Mouse (Mus musculus) CD8-positive naive resting alpha-beta T cell, adult 2 months (primary cell): Measurements from ENCODE around the gene Nup155.
A peak's percentile ranks its signal among the peaks of the same experiment; 100 is the strongest.
"Not testable (repeated sequence)": the region's sequence is repeated elsewhere in the genome, so short reads cannot be mapped to it uniquely, and the experiment has no call there.

Experiments used
- DNase-seq, 2 experiments: peaks; one replicate each; pipeline ENCODE4 v3.0.0; 2022; ENCODE audit warnings: low read depth in 2 of 2, low spot score in 2 of 2

Gene Nup155

DNA sequence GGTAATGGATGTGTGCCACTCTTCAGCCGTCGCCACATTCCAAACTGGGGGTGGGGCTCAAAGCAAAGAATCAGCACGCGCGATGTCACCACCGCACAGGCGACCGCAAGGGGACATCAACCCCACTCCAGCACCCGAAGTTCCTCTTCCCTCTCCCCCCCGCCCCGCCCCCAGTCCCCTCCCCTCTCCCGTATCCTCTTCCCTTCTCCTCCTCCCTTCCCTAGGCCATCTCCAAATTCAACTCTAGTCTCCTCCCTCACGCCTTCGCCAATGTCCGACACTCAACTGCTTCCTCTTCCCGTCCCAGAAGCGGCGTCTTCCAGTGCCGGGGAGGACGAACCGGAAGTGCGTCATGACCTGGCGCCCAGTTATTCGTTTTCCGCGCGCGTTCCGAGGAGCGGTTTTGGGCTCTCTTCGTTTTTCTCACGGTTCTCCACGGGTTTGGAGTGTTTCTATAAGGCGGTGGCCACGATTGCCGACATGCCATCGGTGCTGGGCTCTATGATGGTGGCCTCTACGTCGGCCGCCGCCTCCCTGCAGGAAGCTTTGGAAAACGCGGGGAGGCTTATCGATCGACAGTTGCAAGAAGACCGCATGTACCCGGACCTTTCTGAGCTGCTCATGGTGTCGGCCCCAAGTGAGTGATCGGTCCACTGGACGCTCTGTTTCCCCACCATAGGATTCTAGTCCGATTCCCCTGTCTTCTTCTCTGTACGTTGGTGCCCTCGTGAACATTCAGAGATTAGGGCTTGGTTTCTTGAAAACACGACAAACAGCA lies at the start of gene Nup155:
Nup155 (plus strand) TSS at position 308 of the 778 bp plus-strand sequence.
- peak; percentile 81 to 83 for DNase-seq

DNA sequence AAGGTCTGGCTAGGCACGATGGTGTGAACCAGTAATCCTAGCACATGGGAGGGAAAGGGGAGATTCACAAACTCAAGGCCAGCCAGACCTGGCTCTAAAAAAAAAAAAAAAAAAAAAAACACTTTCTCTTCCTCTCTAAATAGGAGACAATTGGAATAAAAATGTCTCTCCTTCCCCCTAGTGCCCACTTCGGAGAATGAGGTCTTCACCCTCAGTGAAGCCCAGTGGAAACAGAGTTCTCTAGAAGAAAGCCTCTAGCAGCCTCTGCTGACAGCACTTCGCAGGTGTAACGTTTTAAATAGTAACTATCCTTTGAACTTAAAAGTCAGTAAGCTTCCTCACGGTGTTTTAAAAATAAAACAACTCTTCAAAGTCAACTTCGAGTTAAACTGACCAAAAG lies 43.9 kb upstream of the Nup155 start:
- no peak for DNase-seq

DNA sequence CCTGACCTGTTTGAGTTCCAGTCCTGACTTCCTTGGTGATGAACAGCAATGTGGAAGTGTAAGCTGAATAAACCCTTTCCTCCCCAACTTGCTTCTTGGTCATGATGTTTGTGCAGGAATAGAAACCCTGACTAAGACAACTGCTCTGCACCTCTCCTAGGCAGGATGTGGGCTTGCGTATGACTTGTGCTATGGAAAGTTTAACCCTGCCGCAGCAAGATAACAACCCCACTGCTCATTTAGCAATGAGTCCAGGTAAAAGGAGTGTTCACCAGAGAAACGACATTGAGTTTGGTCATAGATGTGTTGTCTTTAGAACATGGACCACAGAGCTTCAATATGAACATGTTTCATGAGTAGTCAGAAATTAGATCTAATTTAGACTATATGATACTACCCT lies 35.9 kb upstream of the Nup155 start:
- DNase-seq = not testable (repeated sequence)

DNA sequence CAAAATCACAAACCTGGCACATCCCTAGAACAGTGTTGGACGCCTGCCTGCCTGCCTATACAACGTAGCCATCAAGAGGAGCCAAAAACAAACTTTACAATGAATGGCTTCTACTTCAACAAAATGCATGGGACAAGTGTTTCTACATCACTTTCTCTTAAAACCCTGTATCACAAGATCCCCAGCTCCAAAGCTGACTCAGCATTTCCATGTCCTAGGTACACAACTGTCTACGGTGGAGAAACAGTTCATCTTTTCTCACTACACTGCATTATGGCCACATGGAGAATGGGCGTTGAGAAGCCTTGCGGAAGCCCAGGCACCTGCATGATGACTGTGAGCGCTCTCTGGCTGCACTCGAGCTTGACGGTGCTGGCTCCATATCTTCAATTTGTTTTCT lies 26.9 kb upstream of the Nup155 start:
- DNase-seq = no peak

DNA sequence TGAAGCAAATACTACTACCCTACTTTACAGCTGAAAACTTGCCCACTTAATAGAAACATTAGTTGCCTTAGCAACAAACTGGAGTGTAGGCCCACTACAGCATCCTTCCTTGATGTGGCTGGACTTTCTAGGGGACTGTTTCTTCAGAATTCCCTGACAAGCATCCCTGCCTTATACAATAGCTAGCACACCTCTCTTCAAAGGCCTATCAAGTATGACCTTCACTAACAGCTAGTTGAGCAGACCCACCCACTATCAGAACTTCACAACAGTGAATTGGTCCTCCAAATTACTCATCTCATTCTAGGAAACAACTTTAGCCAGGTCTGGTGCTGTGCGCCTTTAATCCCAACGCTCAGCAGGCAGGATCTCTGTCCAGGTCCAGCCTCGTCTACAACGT lies 21.8 kb upstream of the Nup155 start:
- DNase-seq = no peak

DNA sequence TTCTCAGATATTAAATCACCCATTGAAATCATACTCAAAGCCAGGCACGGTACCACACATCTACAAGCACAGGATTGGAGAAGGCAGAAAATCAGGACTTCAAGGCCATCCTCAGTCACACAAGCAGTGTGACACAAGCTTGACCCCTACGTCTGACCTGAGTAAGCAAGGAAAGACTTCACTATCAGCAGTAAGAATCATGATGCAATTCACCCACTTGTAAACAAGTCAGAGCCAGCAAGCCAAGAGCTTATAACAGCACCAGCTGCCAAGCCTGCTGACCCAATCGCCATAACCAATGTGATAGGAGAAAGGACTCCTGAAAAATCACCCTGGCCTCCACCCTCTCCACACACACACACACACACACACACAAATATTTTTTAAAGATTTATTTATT lies 20.4 kb upstream of the Nup155 start:
- no peak for DNase-seq

DNA sequence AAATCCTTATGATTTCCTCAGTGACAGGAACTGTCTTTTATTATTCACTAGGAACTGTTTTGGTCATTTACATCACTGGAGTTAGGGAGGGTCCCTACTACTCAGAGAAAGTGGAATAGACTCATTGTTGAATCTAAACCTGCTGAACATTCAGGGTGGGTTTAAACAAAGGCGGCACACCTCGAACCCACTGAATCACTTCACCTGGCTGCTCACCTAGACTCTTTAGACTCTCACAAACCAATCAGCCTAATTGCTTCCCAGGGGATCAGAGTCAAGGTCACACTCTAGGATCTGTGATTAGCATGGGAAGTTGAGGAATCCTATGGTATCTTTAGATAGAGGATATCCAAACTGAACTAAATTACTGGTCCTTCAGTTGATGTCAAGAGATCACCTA lies 18.4 kb upstream of the Nup155 start:
- no peak for DNase-seq

DNA sequence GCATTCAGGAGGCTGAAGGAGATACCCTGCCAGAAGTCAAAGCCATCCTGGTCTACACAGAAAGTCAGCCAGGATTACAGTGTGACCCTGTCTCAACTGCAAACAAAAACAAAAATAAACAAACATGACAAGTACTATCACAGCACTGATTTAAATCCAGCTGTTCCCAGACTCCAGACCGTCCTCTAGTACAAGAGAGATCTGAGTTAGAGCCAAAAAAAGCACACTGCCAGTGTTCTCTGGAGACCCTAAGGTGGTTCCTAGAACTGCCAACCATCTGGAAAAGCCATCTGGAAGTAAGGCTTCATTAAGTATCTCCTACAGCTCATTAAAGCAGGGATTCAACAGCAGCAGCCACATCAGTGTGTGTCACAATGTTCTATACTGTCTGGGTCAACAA lies 16.4 kb upstream of the Nup155 start:
- not testable (repeated sequence) for DNase-seq

DNA sequence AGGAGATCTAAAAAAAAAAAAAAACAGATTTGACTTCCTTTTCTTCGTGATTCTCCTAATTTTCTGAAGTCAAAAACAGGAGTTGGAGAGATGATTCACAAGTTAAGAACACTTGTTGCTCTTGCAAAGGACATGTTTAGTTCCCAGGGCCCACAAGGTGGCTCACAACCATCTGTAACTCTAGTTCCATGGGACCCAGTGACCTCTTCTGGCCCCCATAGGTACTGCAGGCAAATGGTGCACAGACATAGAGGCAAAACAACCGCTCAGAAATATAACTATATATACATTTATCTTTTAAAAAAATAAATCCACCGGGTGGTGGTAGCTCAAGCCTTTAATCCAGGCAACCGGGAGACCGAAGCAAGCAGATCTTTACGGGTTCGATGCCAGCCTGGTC lies 11.2 kb upstream of the Nup155 start:
- peak; percentile 72 to 77 for DNase-seq

DNA sequence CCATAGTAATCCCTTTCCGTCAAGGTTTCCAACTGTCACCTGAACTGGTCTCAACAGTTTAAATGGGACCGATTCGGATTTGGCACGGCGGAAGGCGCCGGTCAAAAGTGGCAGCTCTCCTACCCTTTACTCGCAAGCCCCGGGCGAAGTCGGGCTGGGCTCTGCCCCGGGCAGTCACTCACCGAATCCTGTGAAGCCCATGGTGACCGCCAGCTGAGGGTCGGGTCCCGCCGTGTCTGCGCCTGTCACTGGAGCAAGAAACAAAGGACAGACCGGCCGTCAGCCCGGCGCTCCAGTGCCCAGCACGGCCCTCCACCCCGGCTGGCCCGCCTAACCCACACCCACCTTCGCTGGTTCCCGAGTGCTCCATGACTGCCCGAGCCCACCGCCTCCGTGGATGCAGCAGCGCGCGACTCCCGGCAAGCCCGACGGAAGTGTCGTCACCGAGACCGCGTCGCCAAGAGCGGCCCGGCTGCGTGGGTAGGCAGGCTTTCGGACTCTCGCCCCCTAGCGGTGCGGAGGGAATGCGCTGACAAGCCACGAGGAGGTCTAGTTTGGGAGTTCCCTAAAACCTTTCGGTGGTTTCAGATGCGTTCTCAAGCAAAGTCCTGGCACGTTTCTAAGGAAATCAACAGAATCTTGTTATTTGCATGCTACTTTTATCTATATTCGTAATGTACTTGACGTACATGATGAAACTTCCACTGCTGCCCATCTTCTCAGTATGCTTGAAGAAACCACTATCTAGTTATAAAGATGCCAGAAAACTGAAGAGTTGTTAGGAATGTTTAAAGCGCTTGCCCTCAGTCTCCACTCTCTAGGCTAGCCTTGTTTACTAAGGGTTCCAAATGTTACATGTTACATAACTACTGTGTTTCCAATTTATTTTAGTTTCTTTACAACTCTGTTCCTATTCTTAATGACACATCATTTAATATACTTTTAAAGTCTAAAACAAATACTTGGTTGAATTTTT lies 10.0 kb upstream of the Nup155 start, which contains the start of gene Wdr70:
Wdr70 (minus strand) TSS at position 436 of the 976 bp plus-strand sequence.
- DNase-seq = peak; percentile 97 to 98

DNA sequence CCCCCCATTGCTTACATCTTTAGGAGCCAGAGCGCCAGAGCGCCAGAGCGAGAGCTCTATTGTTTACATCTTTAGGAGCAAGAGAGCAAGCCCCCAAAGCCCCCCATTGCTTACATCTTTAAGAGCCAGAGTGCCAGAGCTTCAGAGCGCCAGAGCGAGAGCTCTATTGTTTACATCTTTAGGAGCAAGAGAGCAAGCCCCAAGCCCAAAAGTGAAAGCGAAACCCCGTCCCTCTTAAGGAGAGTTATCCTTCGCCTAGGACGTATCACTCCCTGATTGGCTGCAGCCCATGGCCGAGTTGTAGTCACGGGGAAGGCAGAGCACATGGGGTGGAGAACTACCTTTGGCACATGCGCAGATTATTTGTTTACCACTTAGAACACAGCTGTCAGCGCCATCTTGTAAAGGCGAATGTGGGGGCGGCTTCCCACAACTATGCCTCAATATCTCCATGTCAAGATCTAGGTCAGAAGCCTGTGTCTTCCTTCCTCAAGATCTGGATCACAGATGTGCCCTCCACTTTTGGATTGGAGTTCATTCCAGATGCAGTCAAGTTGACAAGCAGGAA lies 7.0 kb upstream of the Nup155 start:
- DNase-seq = not testable (repeated sequence)

DNA sequence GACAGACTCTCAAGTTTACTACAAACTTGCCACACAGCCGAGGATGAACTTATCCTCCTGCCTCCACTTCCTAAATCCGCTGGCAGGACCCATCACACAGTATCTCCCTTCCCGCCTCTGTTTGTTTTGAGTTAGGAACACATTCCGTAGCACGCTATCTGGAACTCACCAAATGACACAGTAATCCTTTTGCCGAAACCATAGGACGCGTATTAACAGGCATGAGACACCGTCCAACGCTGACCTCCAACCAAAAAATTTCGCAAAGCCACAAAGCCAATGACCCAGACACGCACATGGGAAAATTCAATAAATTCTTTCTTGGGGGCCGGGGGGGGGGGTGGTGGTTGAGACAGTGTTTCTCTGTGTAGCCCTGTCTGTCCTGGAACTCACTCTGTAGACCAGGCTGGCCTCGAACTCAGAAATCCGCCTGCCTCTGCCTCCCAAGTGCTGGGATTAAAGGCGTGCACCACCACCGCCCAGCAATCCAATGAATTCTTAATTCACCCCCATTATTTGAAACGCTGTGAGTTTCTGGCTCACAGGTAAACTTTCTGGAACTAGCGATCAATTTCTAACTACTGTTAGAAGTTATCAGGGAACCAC lies 610 bp upstream of the Nup155 start:
- DNase-seq = no peak

DNA sequence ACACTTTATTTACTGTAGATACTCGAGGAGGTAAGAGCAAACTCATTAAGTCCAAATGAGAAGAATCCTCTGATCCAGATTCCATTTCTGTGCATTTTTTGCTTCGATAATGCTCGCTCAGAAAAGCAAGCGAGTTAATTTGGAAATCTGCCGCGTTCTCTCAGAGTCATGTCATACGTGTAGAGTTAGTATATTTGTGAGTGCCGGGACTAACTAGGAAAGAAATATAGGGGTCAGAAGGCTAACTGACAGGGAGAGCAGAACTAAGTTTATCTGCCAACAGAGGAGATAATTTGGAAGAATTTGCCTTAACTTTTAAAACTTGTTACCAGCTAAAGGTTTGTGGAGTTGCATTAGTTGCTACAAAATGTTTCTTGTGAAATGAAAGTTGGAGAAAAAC lies 709 bp downstream of the Nup155 start:
- no peak for DNase-seq

DNA sequence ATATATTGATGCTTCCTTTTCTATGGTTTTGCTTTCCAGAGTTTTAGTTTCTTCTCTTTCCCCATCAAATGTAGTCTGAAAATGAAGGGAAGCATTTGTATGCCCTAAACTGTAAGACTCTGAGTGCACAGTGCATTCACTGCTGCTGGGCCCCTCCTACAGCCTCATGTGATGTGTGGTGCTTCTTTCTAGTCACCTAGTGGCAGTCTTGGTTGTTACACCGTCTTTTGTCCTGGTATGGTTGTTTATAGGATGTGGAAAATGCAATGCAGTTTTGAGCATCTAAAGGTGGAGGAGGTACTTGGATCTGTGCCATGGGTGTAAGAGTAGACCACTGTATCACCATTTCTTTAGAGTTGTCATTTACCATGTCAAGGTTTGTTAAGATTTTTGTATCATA lies 20.2 kb downstream of the Nup155 start:
- DNase-seq = no peak

DNA sequence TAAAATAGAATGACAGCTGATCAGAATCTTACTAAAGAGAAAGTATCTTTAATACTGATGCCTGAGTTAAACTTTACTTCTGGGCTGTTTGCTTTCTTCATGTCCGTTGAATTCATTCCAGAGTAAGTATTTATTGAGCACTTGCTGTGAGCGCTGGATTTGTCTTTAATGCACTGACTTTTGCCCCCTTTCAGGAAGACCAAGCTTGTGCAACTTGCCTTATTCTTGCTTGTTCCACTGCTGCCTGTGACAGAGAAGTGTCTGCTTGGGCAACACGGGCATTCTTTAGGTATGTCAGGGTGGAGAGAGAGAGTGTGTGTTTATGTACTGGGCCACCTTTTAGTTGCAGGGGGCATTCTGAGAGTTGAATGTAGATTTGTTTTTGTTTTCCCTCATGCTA lies 22.2 kb downstream of the Nup155 start:
- DNase-seq = no peak

DNA sequence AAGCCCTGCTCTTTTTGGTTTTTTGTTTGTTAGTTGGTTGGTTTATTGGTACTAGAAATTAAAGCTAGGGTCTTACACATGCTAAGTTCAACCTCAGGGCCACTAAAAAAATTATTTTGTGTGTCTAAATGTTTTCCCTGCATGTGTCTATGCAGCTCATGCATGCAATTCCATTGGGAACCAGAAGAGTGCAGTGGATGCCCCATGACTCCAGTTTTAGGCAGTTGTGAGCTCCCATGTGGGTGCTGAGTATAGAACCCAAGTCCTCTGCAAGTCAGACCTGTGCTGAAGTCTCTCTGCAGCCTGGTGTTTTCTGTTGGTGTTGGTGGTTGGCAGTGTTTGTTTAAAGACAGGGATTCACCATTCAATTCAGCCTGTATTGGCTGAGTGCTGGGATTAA lies 22.7 kb downstream of the Nup155 start:
- no peak for DNase-seq

DNA sequence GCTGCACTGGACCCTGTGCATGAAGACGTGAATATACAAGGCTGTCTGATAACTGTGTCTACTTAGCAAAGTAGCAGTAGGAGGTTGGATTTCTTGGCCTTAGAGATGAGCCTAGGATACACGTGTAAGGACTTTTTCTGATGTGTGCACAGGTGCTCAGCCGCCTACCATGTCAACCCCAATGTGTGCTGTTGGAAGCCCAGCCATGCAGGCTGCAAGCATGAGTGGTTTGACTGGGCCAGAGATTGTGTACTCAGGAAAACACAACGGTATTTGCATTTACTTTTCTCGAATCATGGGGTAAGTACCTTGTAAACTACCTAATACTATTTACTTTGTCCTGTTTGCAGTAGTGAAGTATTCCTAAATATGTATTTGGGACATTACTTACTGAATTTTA lies 26.5 kb downstream of the Nup155 start:
- no peak for DNase-seq

DNA sequence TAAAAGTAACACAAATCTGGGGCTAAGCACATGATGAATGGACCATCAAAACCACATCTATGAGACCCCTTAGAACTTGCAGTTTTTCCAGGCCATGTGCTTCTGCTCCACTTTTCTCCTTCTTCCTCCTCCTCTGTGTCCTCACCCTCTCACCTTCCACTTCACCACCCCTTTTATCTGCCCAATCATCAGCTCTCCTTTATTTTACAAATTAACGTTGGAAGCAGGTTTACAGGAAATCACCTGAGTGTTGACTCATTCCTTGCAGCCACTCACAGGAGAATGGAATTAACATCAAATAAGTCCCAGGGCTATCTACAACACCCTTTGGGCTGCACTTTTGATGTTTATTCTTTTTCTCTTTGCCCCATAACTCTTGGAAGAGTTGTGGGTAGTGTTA lies 52.8 kb downstream of the Nup155 start:
- no peak for DNase-seq

DNA sequence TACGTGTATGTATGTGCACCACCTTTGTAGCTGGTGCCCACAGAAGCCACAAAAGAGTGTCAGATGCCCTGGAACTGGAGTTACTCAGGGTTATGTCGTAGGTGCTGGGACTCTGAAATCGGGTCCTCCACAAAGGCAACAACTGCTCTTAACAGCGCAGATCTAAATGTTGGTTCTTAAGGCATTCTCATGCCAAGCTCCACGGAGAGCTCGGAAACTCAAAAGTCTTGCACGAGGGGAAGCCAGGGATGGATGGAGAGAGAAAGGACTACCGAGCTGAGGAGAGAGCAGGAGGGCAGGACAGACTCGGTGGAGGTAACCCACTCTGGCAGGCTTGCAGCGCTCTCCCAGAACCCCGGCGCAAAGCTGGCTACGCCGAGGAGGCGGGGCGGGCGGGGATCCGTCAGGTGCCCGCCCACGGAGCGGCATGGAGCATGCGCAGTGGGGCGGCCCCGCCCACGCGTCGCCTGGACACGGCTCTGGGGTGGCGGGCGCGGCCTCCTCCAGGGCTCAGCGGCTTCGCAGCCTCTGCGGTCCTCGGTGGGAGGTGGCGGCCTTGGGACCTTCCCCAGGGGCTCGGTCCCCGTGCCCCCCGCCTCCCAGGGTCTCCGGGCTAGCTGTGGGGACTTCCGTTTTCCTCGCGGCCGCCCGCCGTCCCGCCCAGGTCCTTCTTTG lies 59.7 kb downstream of the Nup155 start, which contains the start of gene Cplane1:
Cplane1 (plus strand) TSS at position 516 of the 675 bp plus-strand sequence.
- DNase-seq = peak; percentile 90 to 91

DNA sequence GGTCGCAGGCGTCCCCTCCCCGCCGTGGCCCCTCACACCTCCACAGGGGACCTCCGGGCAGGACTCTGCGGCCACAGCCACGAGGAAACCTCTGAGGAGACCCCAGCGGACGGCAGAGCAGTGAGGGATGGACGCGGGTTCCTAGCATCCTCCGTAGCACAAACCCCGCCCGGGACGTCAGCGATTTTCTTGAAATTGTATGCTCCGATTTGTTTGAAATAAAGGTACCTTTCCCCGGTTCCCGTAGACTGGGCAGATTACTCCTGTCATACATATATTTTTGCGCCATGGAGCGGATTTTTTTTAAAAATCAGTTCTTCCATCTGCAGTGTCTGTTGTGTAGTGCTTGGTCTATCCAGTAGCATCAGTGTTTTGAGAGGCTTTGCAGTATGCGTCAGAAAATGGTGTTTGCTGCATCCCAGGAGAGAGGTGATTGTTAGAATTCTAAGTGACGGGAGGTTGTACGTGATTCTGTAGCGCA lies 60.2 kb downstream of the Nup155 start:
- DNase-seq = no peak
